Mouse (Mus musculus) T-cell, adult 66 days (primary cell): Measurements from ENCODE around the gene Rab11fip2. TPM values are rescaled to one million over a fixed set of nuclear protein-coding genes. Genes with fewer than 3 reads are reported as not detected.

Experiments used
- total RNA-seq, 2 experiments: library from RNA; stranded (reverse); gene quantifications; 3 replicates in 1 of 2; 4 replicates in 1 of 2; pipeline ENCODE4 v1.2.4; 2023

Gene Rab11fip2
- 10 to 100 TPM; 18.6 to 26.0 TPM for total RNA-seq

GRCm38 (mm10) chr19:59943322-59943871 is at the start of gene Rab11fip2:
Rab11fip2 (minus strand) TSS chr19:59943654.

